ENCODE assay signal across 13 mouse cellular contexts in genomic region chr14:48198190-48198954, GRCm38 (mm10).
DNase-seq lines count a peak whose midpoint lies in the region; TF ChIP-seq lines count a peak whose summit lies in the region.
"Had no signal": no experiment of that assay in that cellular context is flagged by ENCODE, and none has a peak within 500 bp of the region (broad histone marks: within the 10 kb centered on the region; RNA-seq: fewer than 3 reads in every experiment).

No protein-coding gene starts in this region.

- DNase-seq in adrenal gland, postnatal 14 days, result peak; percentile 31
- no peak for DNase-seq in adrenal gland, adult 18-20 months (ENCODE audit: low spot score in 2 of 2)
- DNase-seq in kidney, adult 2 months, result peak; percentile 56
- DNase-seq in kidney, adult 11 months, result no peak
- DNase-seq in lung, postnatal 10 days, result peak; percentile 84
- no peak for DNase-seq in right cerebral cortex, postnatal 14 days
- no peak for DNase-seq in T-cell, adult 2 months (ENCODE audit: low spot score)
- DNase-seq: gastrocnemius, adult 2 months; liver, embryonic 13.5 days had no signal

- WGBS in kidney, adult 2 months, result 64% methylated on average over 8 of the region's 8 CpGs

- no peaks in the 10 kb centered on the region for H3K27me3 ChIP-seq in kidney, adult 2 months (replicated peaks; ENCODE audit: control insufficient read depth, insufficient read depth, low read length)
- H3K27me3 ChIP-seq: hindbrain, embryonic 15.5 days; liver, embryonic 13.5 days had no signal

- H3K27ac ChIP-seq in kidney, adult 2 months (ENCODE audit: insufficient read depth, low read depth, low read length), result no peak overlapping the region
- 0 out of 2 replicates have a peak overlapping the region, but pooled peaks have one; percentile 9 for H3K27ac ChIP-seq in bone marrow macrophage, adult 2 months (ENCODE audit: insufficient read depth, low read depth, low read length)
- H3K27ac ChIP-seq: embryonic facial prominence, embryonic 13.5 days; gastrocnemius, adult 2 months; hindbrain, embryonic 15.5 days; liver, embryonic 13.5 days had no signal

- TF ChIP-seq CTCF in kidney, adult 2 months (conservative IDR thresholded peaks at IDR 0.05; ENCODE audit: insufficient read depth, insufficient read length, low read depth, low read length), result no peak
- no peak for TF ChIP-seq CTCF in bone marrow macrophage, adult 2 months (IDR thresholded peaks at IDR 0.05; ENCODE audit: low read depth, low read length)

- H3K4me3 ChIP-seq in kidney, adult 2 months (ENCODE audit: insufficient read depth, low read depth, low read length), result no peak overlapping the region
- H3K4me3 ChIP-seq in bone marrow macrophage, adult 2 months (ENCODE audit: insufficient read depth, low read length), result peak overlapping the region; percentile 9
- H3K4me3 ChIP-seq: embryonic facial prominence, embryonic 13.5 days; gastrocnemius, adult 2 months; hindbrain, embryonic 15.5 days; liver, embryonic 13.5 days had no signal

- TF ChIP-seq POLR2A in kidney, adult 2 months (IDR thresholded peaks at IDR 0.05; ENCODE audit: low read depth, low read length), result no peak
- no peak for TF ChIP-seq POLR2A in bone marrow macrophage, adult 2 months (IDR thresholded peaks at IDR 0.05; ENCODE audit: borderline replicate concordance, low read depth, low read length)

- no peaks in the 10 kb centered on the region for H3K36me3 ChIP-seq in kidney, adult 2 months (ENCODE audit: control insufficient read depth, insufficient read depth, low read length)
- H3K36me3 ChIP-seq: embryonic facial prominence, embryonic 13.5 days; G1E; hindbrain, embryonic 15.5 days; liver, embryonic 13.5 days had no signal

- H3K4me1 ChIP-seq in kidney, adult 2 months (ENCODE audit: control insufficient read depth, insufficient read depth, low read length), result peaks cover 16% of the 10 kb centered on the region
- peaks cover 34% of the 10 kb centered on the region for H3K4me1 ChIP-seq in bone marrow macrophage, adult 2 months (ENCODE audit: control insufficient read depth, insufficient read depth, low read length)

Comparison
In these comparisons a context has a peak if more than half of its experiments do, and no peak if none do; other contexts are left out.
1. DNase-seq: peak in adrenal gland, postnatal 14 days (single experiment), kidney, adult 2 months (single experiment) and lung, postnatal 10 days (single experiment); none in adrenal gland, adult 18-20 months (0 of 2), kidney, adult 11 months (single experiment), right cerebral cortex, postnatal 14 days (single experiment) and T-cell, adult 2 months (single experiment).